Comparison of ENCODE assay signal across 8 mouse cellular contexts in the genomic region with DNA sequence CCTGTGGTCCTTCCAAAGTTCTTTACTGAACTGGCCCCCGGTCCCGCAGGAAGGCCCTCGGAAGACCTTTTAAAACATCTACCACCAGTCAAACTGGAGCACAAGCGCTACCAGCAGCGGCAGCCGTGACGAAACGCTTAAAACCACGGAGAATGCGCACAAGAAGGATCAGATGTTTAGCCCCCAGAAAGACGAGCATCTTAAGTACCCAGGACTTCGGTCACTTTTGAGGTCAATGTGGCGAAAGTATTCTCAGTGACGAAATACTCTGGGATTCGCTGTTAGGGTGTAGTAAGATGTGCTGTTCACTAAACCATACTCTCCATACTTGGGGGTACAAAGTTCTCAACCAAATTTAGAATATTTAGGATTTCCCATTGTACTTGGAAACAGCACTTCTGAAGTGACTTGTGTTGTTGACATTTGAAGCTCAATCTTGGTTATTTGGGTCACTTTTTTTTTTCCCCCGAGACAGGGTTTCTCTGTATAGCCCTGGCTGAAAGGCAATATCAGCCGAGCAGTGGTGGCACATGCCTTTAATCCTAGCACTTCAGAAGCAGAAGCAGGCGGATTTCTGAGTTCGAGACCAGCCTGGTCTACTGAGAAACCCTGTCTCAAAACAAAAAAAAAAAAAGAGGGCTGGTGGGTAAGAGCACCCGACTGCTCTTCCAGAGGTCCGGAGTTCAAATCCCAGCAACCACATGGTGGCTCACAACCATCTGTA. TPM values are rescaled to one million over a fixed set of nuclear protein-coding genes. Genes with fewer than 3 reads are reported as not detected.
DNase-seq lines count a peak whose midpoint lies in the region; ATAC-seq and TF ChIP-seq lines count a peak whose summit lies in the region.

No protein-coding gene starts in this region.

- intact Hi-C loops in gastrocnemius, postnatal 14 days (cut with DNase I; ENCODE audit: low total_unique reads), result no loop called here

- WGBS in kidney, postnatal 0 days, result 15% methylated on average over 21 of the region's 21 CpGs
- WGBS in intestine, embryonic 14.5 days, result 14% methylated on average over 21 of the region's 21 CpGs
- 17% methylated on average over 21 of the region's 21 CpGs for WGBS in midbrain, postnatal 0 days

- no peaks in the 10 kb centered on the region for H3K36me3 ChIP-seq in kidney, postnatal 0 days (ENCODE audit: insufficient read depth, low read length)
- no peaks in the 10 kb centered on the region for H3K36me3 ChIP-seq in intestine, embryonic 14.5 days (ENCODE audit: control insufficient read depth, insufficient read depth, low read length)
- H3K36me3 ChIP-seq in midbrain, postnatal 0 days (ENCODE audit: insufficient read depth, low read length), result no peaks in the 10 kb centered on the region

- no peaks in the 10 kb centered on the region for H3K4me1 ChIP-seq in kidney, postnatal 0 days (replicated peaks; ENCODE audit: insufficient read depth, low read length)
- no peaks in the 10 kb centered on the region for H3K4me1 ChIP-seq in cortical plate, adult 2 months (ENCODE audit: control insufficient read depth, insufficient read depth, low read length)
- H3K4me1 ChIP-seq in intestine, embryonic 14.5 days (replicated peaks; ENCODE audit: control insufficient read depth, insufficient read depth, low read length), result no peaks in the 10 kb centered on the region; the same call in 1 of the 2 replicates
- H3K4me1 ChIP-seq in midbrain, postnatal 0 days (ENCODE audit: insufficient read depth, low read length), result no peaks in the 10 kb centered on the region

- peak overlapping the region; percentile 90 for H3K4me3 ChIP-seq in kidney, postnatal 0 days (replicated peaks; ENCODE audit: low read depth, low read length)
- H3K4me3 ChIP-seq in cortical plate, adult 2 months (ENCODE audit: insufficient read depth, low read length), result peak overlapping the region; percentile 85
- H3K4me3 ChIP-seq in intestine, embryonic 14.5 days (ENCODE audit: low read depth, low read length), result peak overlapping the region; percentile 74
- H3K4me3 ChIP-seq in midbrain, postnatal 0 days (ENCODE audit: low read depth, low read length), result peak overlapping the region; percentile 93

- no peaks in the 10 kb centered on the region for H3K9me3 ChIP-seq in kidney, postnatal 0 days (replicated peaks; ENCODE audit: low read length)
- no peaks in the 10 kb centered on the region for H3K9me3 ChIP-seq in intestine, embryonic 14.5 days (ENCODE audit: control insufficient read depth, low read length)
- H3K9me3 ChIP-seq in midbrain, postnatal 0 days (ENCODE audit: low read length), result no peaks in the 10 kb centered on the region

- no peak; the same call in 1 of the 2 replicates for TF ChIP-seq POLR2A in cortical plate, adult 2 months (IDR thresholded peaks at IDR 0.05; ENCODE audit: extremely low read depth, insufficient read depth, low read length)

- peak overlapping the region; percentile 79 for H3K4me2 ChIP-seq in kidney, postnatal 0 days (ENCODE audit: low read length)
- H3K4me2 ChIP-seq in intestine, embryonic 14.5 days (ENCODE audit: low read length), result peak overlapping the region; percentile 86
- H3K4me2 ChIP-seq in midbrain, postnatal 0 days (ENCODE audit: low read depth, low read length, poor library complexity, severe bottlenecking), result peak overlapping the region; percentile 84

- peak; percentile 10; the same call in 1 of the 2 replicates for ATAC-seq in kidney, postnatal 0 days (replicated peaks; ENCODE audit: low FRiP score, low read depth)
- ATAC-seq in intestine, embryonic 14.5 days (replicated peaks; ENCODE audit: low FRiP score, low TSS enrichment, low read depth), result peak; percentile 29; the same call in 1 of the 2 replicates
- peak; percentile 29; the same call in 1 of the 2 replicates for ATAC-seq in midbrain, postnatal 0 days (ENCODE audit: low FRiP score)

- peak overlapping the region; percentile 96 for H3K27ac ChIP-seq in kidney, postnatal 0 days
- H3K27ac ChIP-seq in cortical plate, adult 2 months (ENCODE audit: insufficient read depth, low read length), result peak overlapping the region; percentile 66; the same call in 1 of the 2 replicates
- peak overlapping the region; percentile 38; the same call in 1 of the 2 replicates for H3K27ac ChIP-seq in intestine, embryonic 14.5 days (ENCODE audit: low read depth)
- peak overlapping the region; percentile 21; the same call in 1 of the 2 replicates for H3K27ac ChIP-seq in midbrain, postnatal 0 days (ENCODE audit: low read depth, low read length)

- peak overlapping the region; percentile 93 for H3K9ac ChIP-seq in kidney, postnatal 0 days (ENCODE audit: low read depth, low read length)
- H3K9ac ChIP-seq in intestine, embryonic 14.5 days (ENCODE audit: low read length), result peak overlapping the region; percentile 81
- peak overlapping the region; percentile 84 for H3K9ac ChIP-seq in midbrain, postnatal 0 days (replicated peaks; ENCODE audit: low read length, poor library complexity, severe bottlenecking)

- TF ChIP-seq CTCF in kidney, postnatal 0 days (IDR thresholded peaks at IDR 0.05; ENCODE audit: low read depth), result no peak
- TF ChIP-seq CTCF in cortical plate, adult 2 months (IDR thresholded peaks at IDR 0.05; ENCODE audit: extremely low read depth, insufficient read depth, low read length), result no peak
- no peak for TF ChIP-seq CTCF in midbrain, postnatal 0 days (IDR thresholded peaks at IDR 0.05)

- no peak for DNase-seq in kidney, postnatal 0 days (ENCODE audit: low spot score)
- no peak for DNase-seq in kidney, adult 8-10 months
- DNase-seq in intestine, embryonic 14.5 days (ENCODE audit: low spot score), result no peak
- DNase-seq in midbrain, postnatal 0 days (ENCODE audit: low spot score), result no peak
- DNase-seq in layer of hippocampus, adult 11-12 months (ENCODE audit: low spot score), result no peak
- DNase-seq in thymus, postnatal 4 days, result no peak
- no peak for DNase-seq in gastrocnemius, postnatal 14 days

- no peaks in the 10 kb centered on the region for H3K27me3 ChIP-seq in kidney, postnatal 0 days (ENCODE audit: insufficient read depth, low read length)
- no peaks in the 10 kb centered on the region for H3K27me3 ChIP-seq in intestine, embryonic 14.5 days (replicated peaks; ENCODE audit: control insufficient read depth, insufficient read depth, low read length)
- no peaks in the 10 kb centered on the region for H3K27me3 ChIP-seq in midbrain, postnatal 0 days (ENCODE audit: insufficient read depth, low read length)

RNA-seq across cellular contexts. Expression of a gene that starts 6.3 kb away (rescaled TPM):
- polyA plus RNA-seq in kidney, postnatal 0 days (2015; fragmentation: Nextera tagmentation; extraction: Ambion mirVana), result 18.7 and 19.9 TPM in 2 replicates
- 9.6 TPM in 2 replicates for polyA plus RNA-seq in cortical plate, adult 2 months (2012; rRNA removed)
- 7.4 and 10.7 TPM in 2 replicates for polyA plus RNA-seq in intestine, embryonic 14.5 days (2014; fragmentation: Nextera tagmentation; extraction: Ambion mirVana)
- 6.9 and 9.4 TPM in 2 replicates for total RNA-seq in midbrain, postnatal 0 days (2014; rRNA removed)
- polyA plus RNA-seq in midbrain, postnatal 0 days (2015; fragmentation: Nextera tagmentation; extraction: Ambion mirVana), result 8.0 and 9.6 TPM in 2 replicates
- total RNA-seq in gastrocnemius, postnatal 14 days (2021), result 1 to 10 TPM; 6.1 to 8.1 TPM

RNA-seq across cellular contexts. Expression of a gene that starts 12.9 kb away (rescaled TPM):
- 3.1 and 4.2 TPM in 2 replicates for polyA plus RNA-seq in kidney, postnatal 0 days (2015; fragmentation: Nextera tagmentation; extraction: Ambion mirVana)
- polyA plus RNA-seq in cortical plate, adult 2 months (2012; rRNA removed), result 15.7 and 16.1 TPM in 2 replicates
- polyA plus RNA-seq in intestine, embryonic 14.5 days (2014; fragmentation: Nextera tagmentation; extraction: Ambion mirVana), result 2.9 and 4.1 TPM in 2 replicates
- total RNA-seq in midbrain, postnatal 0 days (2014; rRNA removed), result 27.1 and 37.2 TPM in 2 replicates
- 2.8 and 4.1 TPM in 2 replicates for polyA plus RNA-seq in midbrain, postnatal 0 days (2015; fragmentation: Nextera tagmentation; extraction: Ambion mirVana)
- total RNA-seq in gastrocnemius, postnatal 14 days (2021), result 1 to 10 TPM; 2.8 to 6.8 TPM

RNA-seq across cellular contexts. Expression of a gene that starts 18.7 kb away (rescaled TPM):
- polyA plus RNA-seq in kidney, postnatal 0 days (2015; fragmentation: Nextera tagmentation; extraction: Ambion mirVana), result 5.3 and 5.6 TPM in 2 replicates
- polyA plus RNA-seq in cortical plate, adult 2 months (2012; rRNA removed), result 109 and 115 TPM in 2 replicates
- 5.1 and 5.2 TPM in 2 replicates for polyA plus RNA-seq in intestine, embryonic 14.5 days (2014; fragmentation: Nextera tagmentation; extraction: Ambion mirVana)
- total RNA-seq in midbrain, postnatal 0 days (2014; rRNA removed), result 23.1 and 31.2 TPM in 2 replicates
- 2.9 and 3.7 TPM in 2 replicates for polyA plus RNA-seq in midbrain, postnatal 0 days (2015; fragmentation: Nextera tagmentation; extraction: Ambion mirVana)
- total RNA-seq in gastrocnemius, postnatal 14 days (2021), result 10 to 100 TPM; 19.9 to 21.0 TPM

RNA-seq across cellular contexts. Expression of a gene that starts 18.8 kb away (rescaled TPM):
- 1.7 and 2.5 TPM in 2 replicates for polyA plus RNA-seq in kidney, postnatal 0 days (2015; fragmentation: Nextera tagmentation; extraction: Ambion mirVana)
- 0.15 and 0.50 TPM in 2 replicates for polyA plus RNA-seq in cortical plate, adult 2 months (2012; rRNA removed)
- polyA plus RNA-seq in intestine, embryonic 14.5 days (2014; fragmentation: Nextera tagmentation; extraction: Ambion mirVana), result 0.28 TPM in 1 of 2 replicates, not detected in the other
- 0.82 TPM in 1 of 2 replicates, not detected in the other for total RNA-seq in midbrain, postnatal 0 days (2014; rRNA removed)
- 1.4 and 1.6 TPM in 2 replicates for polyA plus RNA-seq in midbrain, postnatal 0 days (2015; fragmentation: Nextera tagmentation; extraction: Ambion mirVana)
- 1 to 10 TPM; 3.1 to 3.6 TPM for total RNA-seq in gastrocnemius, postnatal 14 days (2021)

RNA-seq across cellular contexts. Expression of a gene that starts 27.8 kb away (rescaled TPM):
- polyA plus RNA-seq in kidney, postnatal 0 days (2015; fragmentation: Nextera tagmentation; extraction: Ambion mirVana), result 113 and 123 TPM in 2 replicates
- polyA plus RNA-seq in cortical plate, adult 2 months (2012; rRNA removed), result 414 and 456 TPM in 2 replicates
- 134 and 148 TPM in 2 replicates for polyA plus RNA-seq in intestine, embryonic 14.5 days (2014; fragmentation: Nextera tagmentation; extraction: Ambion mirVana)
- 95.1 and 115 TPM in 2 replicates for total RNA-seq in midbrain, postnatal 0 days (2014; rRNA removed)
- polyA plus RNA-seq in midbrain, postnatal 0 days (2015; fragmentation: Nextera tagmentation; extraction: Ambion mirVana), result 139 and 162 TPM in 2 replicates
- 10 to 100 TPM; 56.6 to 57.4 TPM for total RNA-seq in gastrocnemius, postnatal 14 days (2021)

Comparison
In these comparisons a context has a peak if more than half of its experiments do, and no peak if none do; other contexts are left out.
1. H3K27ac ChIP-seq: peak in every context shown above with its lines; median percentile 96 in kidney, postnatal 0 days; 66 in cortical plate, adult 2 months; 38 in intestine, embryonic 14.5 days; 21 in midbrain, postnatal 0 days.
2. RNA of a gene that starts 18.7 kb away (polyA plus RNA-seq): 109 to 115 TPM in cortical plate, adult 2 months; 5.3 to 5.6 TPM in kidney, postnatal 0 days, 5.1 to 5.2 TPM in intestine, embryonic 14.5 days and 2.9 to 3.7 TPM in midbrain, postnatal 0 days; every median in the first group is over 10 times any median in the second.
3. Peak in every context shown above with its lines, with median percentiles within 50 percentile points of each other: ATAC-seq, H3K4me2 ChIP-seq, H3K4me3 ChIP-seq and H3K9ac ChIP-seq.